Comparison of ENCODE assay signal across 30 mouse cellular contexts in the genomic region with DNA sequence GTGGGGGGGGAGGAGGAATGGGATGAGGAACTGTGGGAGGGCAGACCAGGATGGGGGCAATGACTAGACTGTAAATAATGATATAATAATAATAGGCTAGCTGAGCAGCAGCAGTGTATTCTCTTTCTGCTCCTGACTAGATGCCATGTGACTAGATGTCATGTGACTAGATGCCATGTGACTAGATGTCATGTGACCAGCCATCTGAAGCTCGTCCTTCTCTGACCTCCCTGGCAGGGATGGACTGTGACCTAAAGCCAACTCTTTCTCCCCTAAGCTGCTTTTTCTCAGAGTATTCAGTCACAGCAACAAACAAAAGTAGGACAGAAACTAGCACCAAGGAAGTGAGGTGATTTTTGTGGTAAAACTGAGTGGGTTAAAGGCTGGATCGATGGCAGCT. TPM values are rescaled to one million over a fixed set of nuclear protein-coding genes. Genes with fewer than 3 reads are reported as not detected.
A peak's percentile ranks its signal among the peaks of the same experiment; 100 is the strongest.
DNase-seq lines count a peak whose midpoint lies in the region; ATAC-seq and TF ChIP-seq lines count a peak whose summit lies in the region.
"Had no signal": no experiment of that assay in that cellular context is flagged by ENCODE, and none has a peak within 500 bp of the region (broad histone marks: within the 10 kb centered on the region; RNA-seq: fewer than 3 reads in every experiment).

No protein-coding gene starts in this region.

- H3K9me3 ChIP-seq in liver, embryonic 11.5 days (ENCODE audit: control insufficient read depth, low read length): no peaks in the 10 kb centered on the region
- no peaks in the 10 kb centered on the region for H3K9me3 ChIP-seq in CH12.LX (replicated peaks; ENCODE audit: low read length)
- H3K9me3 ChIP-seq: embryonic facial prominence, embryonic 12.5 days; embryonic facial prominence, embryonic 15.5 days; hindbrain, embryonic 10.5 days; hindbrain, embryonic 13.5 days; intestine, embryonic 15.5 days had no signal

- no peak for ATAC-seq in liver, embryonic 11.5 days (replicated peaks; ENCODE audit: low FRiP score)
- ATAC-seq: forebrain, embryonic 14.5 days; hindbrain, embryonic 16.5 days; intestine, embryonic 15.5 days; Patski had no signal

- no peak overlapping the region for H3K9ac ChIP-seq in liver, adult 2 months (ENCODE audit: low read depth, low read length)
- no peak overlapping the region for H3K9ac ChIP-seq in liver, embryonic 11.5 days (ENCODE audit: low read depth, low read length)
- no peak overlapping the region for H3K9ac ChIP-seq in CH12.LX (ENCODE audit: insufficient read depth, low read depth)
- H3K9ac ChIP-seq: embryonic facial prominence, embryonic 12.5 days; embryonic facial prominence, embryonic 15.5 days; hindbrain, embryonic 13.5 days; intestine, embryonic 15.5 days had no signal

- no peak for TF ChIP-seq EP300 in CH12.LX (IDR thresholded peaks at IDR 0.05; ENCODE audit: low read length)

- no peaks in the 10 kb centered on the region for H3K4me1 ChIP-seq in liver, adult 2 months (ENCODE audit: control insufficient read depth, insufficient read depth, low read length)
- H3K4me1 ChIP-seq in liver, embryonic 11.5 days (replicated peaks; ENCODE audit: control insufficient read depth, insufficient read depth, low read length): no peaks in the 10 kb centered on the region
- peaks cover 2 to 3% of the 10 kb centered on the region in 2 experiments; a peak in 2 of 4 replicates for H3K4me1 ChIP-seq in CH12.LX (ENCODE audit: control insufficient read depth in 1 of 2, insufficient read depth in 2 of 2)
- H3K4me1 ChIP-seq: embryonic facial prominence, embryonic 12.5 days; embryonic facial prominence, embryonic 15.5 days had no signal

- 67% methylated on average over 2 of the region's 2 CpGs for WGBS in liver, adult 2 months
- WGBS in liver, embryonic 11.5 days: 81% methylated on average over 2 of the region's 2 CpGs

- H3K27ac ChIP-seq in liver, adult 2 months (replicated peaks; ENCODE audit: insufficient read depth, low read depth, low read length): no peak overlapping the region
- no peak overlapping the region for H3K27ac ChIP-seq in liver, embryonic 11.5 days (ENCODE audit: low read depth, low read length)
- H3K27ac ChIP-seq in CH12.LX (ENCODE audit: insufficient read depth, low read depth): no peak overlapping the region
- H3K27ac ChIP-seq: embryonic facial prominence, embryonic 12.5 days; embryonic facial prominence, embryonic 15.5 days; heart, adult 2 months; hindbrain, embryonic 10.5 days; hindbrain, embryonic 13.5 days; intestine, embryonic 15.5 days had no signal

- H3K4me3 ChIP-seq in liver, adult 2 months (ENCODE audit: insufficient read depth, low read depth, low read length): no peak overlapping the region
- no peak overlapping the region for H3K4me3 ChIP-seq in liver, embryonic 11.5 days (ENCODE audit: low read depth, low read length)
- H3K4me3 ChIP-seq in CH12.LX (replicated peaks in 1 of 3; ENCODE audit: low read depth in 2 of 3, low read length in 2 of 3, poor library complexity in 1 of 3): no peak overlapping the region
- H3K4me3 ChIP-seq: embryonic facial prominence, embryonic 12.5 days; embryonic facial prominence, embryonic 15.5 days; heart, adult 2 months; hindbrain, embryonic 10.5 days; hindbrain, embryonic 13.5 days; intestine, embryonic 15.5 days had no signal

- DNase-seq in liver, adult 2 months (ENCODE audit: extremely low read depth, low read depth, low spot score): peak; percentile 7
- no peak for DNase-seq in liver, embryonic 11.5 days (ENCODE audit: low spot score)
- peak; percentile 13 for DNase-seq in CH12.LX (ENCODE audit: extremely low read depth)
- peak; percentile 68 for DNase-seq in adipocyte (ENCODE audit: low spot score)
- no peak for DNase-seq in adrenal gland, adult 2 months
- no peak for DNase-seq in left cerebral cortex, postnatal 14 days (ENCODE audit: low spot score in 2 of 2)
- DNase-seq: adrenal gland, postnatal 10 days; adrenal gland, postnatal 36 days; cerebellum, adult 18-20 months; cerebellum, adult 9-10 months; cerebellum, postnatal 25 days; gastrocnemius, postnatal 10 days; gastrocnemius, postnatal 36 days; heart, adult 2 months; heart, postnatal 36 days; kidney, adult 11 months had no signal

- dilution Hi-C loops in CH12.LX (cut with MboI; ENCODE audit: extremely low pct_ligation_motif_present, extremely low pct_unique_long_range_greater_than_20kb, low sequenced_read_pairs): no loop called here

- no peak for TF ChIP-seq POLR2A in liver, adult 2 months (IDR thresholded peaks at IDR 0.05; ENCODE audit: extremely low read depth, insufficient read depth, low read length)
- no peak for TF ChIP-seq POLR2A in CH12.LX (IDR thresholded peaks at IDR 0.05; ENCODE audit: low read depth, low read length)

- no peak overlapping the region for H3K4me2 ChIP-seq in liver, embryonic 11.5 days
- peak overlapping the region; percentile 18; the same call in 1 of the 2 replicates for H3K4me2 ChIP-seq in CH12.LX (ENCODE audit: insufficient read depth, low read depth, poor library complexity, severe bottlenecking)
- H3K4me2 ChIP-seq: embryonic facial prominence, embryonic 12.5 days; embryonic facial prominence, embryonic 15.5 days; heart, embryonic 11.5 days; hindbrain, embryonic 13.5 days; intestine, embryonic 15.5 days had no signal

- no peaks in the 10 kb centered on the region for H3K27me3 ChIP-seq in liver, adult 2 months (ENCODE audit: control insufficient read depth, insufficient read depth, low read length)
- H3K27me3 ChIP-seq in liver, embryonic 11.5 days (replicated peaks; ENCODE audit: control insufficient read depth, insufficient read depth, low read length): no peaks in the 10 kb centered on the region
- H3K27me3 ChIP-seq in CH12.LX (replicated peaks): no peaks in the 10 kb centered on the region
- H3K27me3 ChIP-seq: embryonic facial prominence, embryonic 12.5 days; embryonic facial prominence, embryonic 15.5 days; hindbrain, embryonic 13.5 days; intestine, embryonic 15.5 days; Patski had no signal

- intact Hi-C loops in left cerebral cortex, postnatal 14 days (cut with DNase I): no loop called here

- TF ChIP-seq CTCF in liver, adult 2 months (IDR thresholded peaks at IDR 0.05; ENCODE audit: low read depth, low read length): no peak
- TF ChIP-seq CTCF in CH12.LX (conservative IDR thresholded peaks at IDR 0.05 in 1 of 2, IDR thresholded peaks at IDR 0.05 in 1 of 2; ENCODE audit: low read depth in 2 of 2, low read length in 2 of 2): no peak

- no peak for TF ChIP-seq RAD21 in CH12.LX (IDR thresholded peaks at IDR 0.05; ENCODE audit: low read depth, low read length)

- H3K79me2 ChIP-seq in liver, adult 2 months (ENCODE audit: control insufficient read depth, insufficient read depth, low read length): no peaks in the 10 kb centered on the region
- H3K79me2 ChIP-seq in CH12.LX (replicated peaks; ENCODE audit: control insufficient read depth, extremely low read depth, insufficient read depth, poor library complexity, severe bottlenecking): no peaks in the 10 kb centered on the region

- in situ Hi-C loops in CH12.LX (cut with MboI; ENCODE audit: low pct_ligation_motif_present, low pct_unique_long_range_greater_than_20kb, low sequenced_read_pairs): no loop called here

- H3K36me3 ChIP-seq in liver, adult 2 months (ENCODE audit: control insufficient read depth, insufficient read depth, low read length): no peaks in the 10 kb centered on the region
- no peaks in the 10 kb centered on the region for H3K36me3 ChIP-seq in liver, embryonic 11.5 days (ENCODE audit: control insufficient read depth, insufficient read depth, low read length)
- no peaks in the 10 kb centered on the region for H3K36me3 ChIP-seq in CH12.LX (replicated peaks in 1 of 2; ENCODE audit: control insufficient read depth in 1 of 2, insufficient read depth in 1 of 2, low read length in 1 of 2)
- H3K36me3 ChIP-seq: embryonic facial prominence, embryonic 12.5 days; embryonic facial prominence, embryonic 15.5 days; hindbrain, embryonic 10.5 days; hindbrain, embryonic 13.5 days; intestine, embryonic 15.5 days had no signal

RNA-seq across cellular contexts. Expression of a gene that starts 11.6 kb away (rescaled TPM):
- not detected in 2 replicates for total RNA-seq in liver, adult 2 months (2014; rRNA removed)
- polyA plus RNA-seq in liver, adult 2 months (2012; rRNA removed): not detected in 2 replicates
- not detected in 2 replicates for polyA plus RNA-seq in liver, embryonic 11.5 days (2014; fragmentation: Nextera tagmentation; extraction: Ambion mirVana)
- not detected in 2 replicates for total RNA-seq in CH12.LX (2012; rRNA removed)
- total RNA-seq in CH12.LX (2014; rRNA removed): not detected in 2 replicates
- polyA plus RNA-seq in CH12.LX (2012; ENCODE audit: insufficient read length, low read depth): not detected in 2 replicates
- not detected for total RNA-seq in adrenal gland, adult 2 months (2021)
- not detected in 2 replicates for polyA plus RNA-seq in adrenal gland, adult 2 months (2012; rRNA removed)
- not detected for total RNA-seq in left cerebral cortex, postnatal 14 days (2021)
- total RNA-seq: adrenal gland, postnatal 10 days; adrenal gland, postnatal 36 days; common myeloid progenitor, adult 5-6 weeks; gastrocnemius, postnatal 10 days; gastrocnemius, postnatal 36 days; granulocyte monocyte progenitor cell, adult 5-6 weeks; heart, adult 2 months; heart, postnatal 36 days had no signal
- polyA plus RNA-seq: forebrain, embryonic 11.5 days; forebrain, embryonic 14.5 days; heart, embryonic 11.5 days; heart, embryonic 14.5 days; heart, postnatal 0 days; hindbrain, embryonic 10.5 days; hindbrain, embryonic 16.5 days; Patski had no signal

RNA-seq across cellular contexts. Expression of a gene that starts 35.5 kb away (rescaled TPM):
- 1.2 and 1.5 TPM in 2 replicates for total RNA-seq in liver, adult 2 months (2014; rRNA removed)
- 0.40 and 1.7 TPM in 2 replicates for polyA plus RNA-seq in liver, adult 2 months (2012; rRNA removed)
- polyA plus RNA-seq in liver, embryonic 11.5 days (2014; fragmentation: Nextera tagmentation; extraction: Ambion mirVana): 0.12 and 0.13 TPM in 2 replicates
- total RNA-seq in CH12.LX (2012; rRNA removed) (not detected in 2 replicates), CH12.LX (2014; rRNA removed) (not detected in 2 replicates)
- not detected in 2 replicates for polyA plus RNA-seq in CH12.LX (2012; ENCODE audit: insufficient read length, low read depth)
- total RNA-seq in adrenal gland, adult 2 months (2021): 10 to 100 TPM in 1 of 2 experiments, 1 to 10 TPM in 1; 8.4 to 61.8 TPM
- polyA plus RNA-seq in adrenal gland, adult 2 months (2012; rRNA removed): 3.9 and 4.4 TPM in 2 replicates
- under 1 TPM; 0.08 to 0.09 TPM for total RNA-seq in left cerebral cortex, postnatal 14 days (2021)
- total RNA-seq: common myeloid progenitor, adult 5-6 weeks; granulocyte monocyte progenitor cell, adult 5-6 weeks had no signal
- polyA plus RNA-seq: heart, embryonic 11.5 days; heart, embryonic 14.5 days; heart, postnatal 0 days had no signal

RNA-seq across cellular contexts. Expression of a gene that starts 37.3 kb away (rescaled TPM):
- total RNA-seq in liver, adult 2 months (2014; rRNA removed): 183 and 204 TPM in 2 replicates
- 51.7 and 56.0 TPM in 2 replicates for polyA plus RNA-seq in liver, adult 2 months (2012; rRNA removed)
- polyA plus RNA-seq in liver, embryonic 11.5 days (2014; fragmentation: Nextera tagmentation; extraction: Ambion mirVana): 45.0 and 53.2 TPM in 2 replicates
- total RNA-seq in CH12.LX (2012; rRNA removed): 4.0 and 4.5 TPM in 2 replicates
- total RNA-seq in CH12.LX (2014; rRNA removed): 6.2 and 6.3 TPM in 2 replicates
- polyA plus RNA-seq in CH12.LX (2012; ENCODE audit: insufficient read length, low read depth): 5.9 and 6.0 TPM in 2 replicates
- total RNA-seq in adrenal gland, adult 2 months (2021): 10 to 100 TPM in 1 of 2 experiments, 1 to 10 TPM in 1; 5.5 to 12.6 TPM
- polyA plus RNA-seq in adrenal gland, adult 2 months (2012; rRNA removed): 0.51 and 0.68 TPM in 2 replicates
- 1 to 10 TPM; 4.0 to 4.1 TPM for total RNA-seq in left cerebral cortex, postnatal 14 days (2021)

RNA-seq across cellular contexts. Expression of a gene that starts 38.8 kb away (rescaled TPM):
- total RNA-seq in liver, adult 2 months (2014; rRNA removed): 2.3 and 3.8 TPM in 2 replicates
- 0.95 and 1.0 TPM in 2 replicates for polyA plus RNA-seq in liver, adult 2 months (2012; rRNA removed)
- polyA plus RNA-seq in liver, embryonic 11.5 days (2014; fragmentation: Nextera tagmentation; extraction: Ambion mirVana): 13.1 and 13.5 TPM in 2 replicates
- total RNA-seq in CH12.LX (2012; rRNA removed): 38.0 and 43.9 TPM in 2 replicates
- total RNA-seq in CH12.LX (2014; rRNA removed): 31.6 and 33.1 TPM in 2 replicates
- 65.7 and 90.4 TPM in 2 replicates for polyA plus RNA-seq in CH12.LX (2012; ENCODE audit: insufficient read length, low read depth)
- total RNA-seq in adrenal gland, adult 2 months (2021): 10 to 100 TPM in 1 of 2 experiments, 1 to 10 TPM in 1; 9.8 to 11.0 TPM
- 0.69 and 1.4 TPM in 2 replicates for polyA plus RNA-seq in adrenal gland, adult 2 months (2012; rRNA removed)
- 1 to 10 TPM; 6.5 to 7.7 TPM for total RNA-seq in left cerebral cortex, postnatal 14 days (2021)

Comparison
In these comparisons a context has a peak if more than half of its experiments do, and no peak if none do; other contexts are left out.
1. DNase-seq: peak in liver, adult 2 months (single experiment), CH12.LX (single experiment) and adipocyte (single experiment); none in liver, embryonic 11.5 days (single experiment), adrenal gland, adult 2 months (single experiment) and left cerebral cortex, postnatal 14 days (0 of 2).
2. RNA of a gene that starts 37.3 kb away (total RNA-seq): 183 to 204 TPM in liver, adult 2 months; 5.5 to 12.6 TPM in adrenal gland, adult 2 months, 4.0 to 6.3 TPM in CH12.LX and 4.0 to 4.1 TPM in left cerebral cortex, postnatal 14 days; every median in the first group is over 10 times any median in the second.